Mouse (Mus musculus): Measurements from ENCODE around the gene Smok2a.
"Not testable (repeated sequence)": the region's sequence is repeated elsewhere in the genome, so short reads cannot be mapped to it uniquely, and the experiment has no call there.

The Smok2a gene

DNA sequence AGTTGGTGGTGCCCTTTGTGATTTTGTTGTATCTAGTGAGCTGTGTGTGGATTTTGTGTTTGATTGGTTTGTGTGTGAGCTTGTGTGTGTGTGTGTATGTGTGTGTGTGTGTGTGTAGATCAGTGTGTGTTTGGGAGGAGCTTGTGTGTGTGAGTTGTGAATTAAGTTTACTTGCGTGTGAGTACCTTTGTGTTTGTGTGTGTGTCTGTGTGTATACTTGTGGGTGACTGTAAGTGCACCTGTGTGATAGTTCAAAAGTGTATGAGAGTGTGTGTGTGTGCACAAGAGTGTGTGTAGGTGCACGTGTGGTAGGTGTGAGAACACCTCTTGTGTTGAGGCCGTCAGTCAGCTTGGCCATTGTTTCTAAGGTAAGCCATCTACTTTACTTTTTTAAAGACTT is at the start of gene Smok2a:
Gene Smok2a, plus strand, starts transcription at position 301 of the 400 bp plus-strand sequence.
- DNase-seq: no peak

DNA sequence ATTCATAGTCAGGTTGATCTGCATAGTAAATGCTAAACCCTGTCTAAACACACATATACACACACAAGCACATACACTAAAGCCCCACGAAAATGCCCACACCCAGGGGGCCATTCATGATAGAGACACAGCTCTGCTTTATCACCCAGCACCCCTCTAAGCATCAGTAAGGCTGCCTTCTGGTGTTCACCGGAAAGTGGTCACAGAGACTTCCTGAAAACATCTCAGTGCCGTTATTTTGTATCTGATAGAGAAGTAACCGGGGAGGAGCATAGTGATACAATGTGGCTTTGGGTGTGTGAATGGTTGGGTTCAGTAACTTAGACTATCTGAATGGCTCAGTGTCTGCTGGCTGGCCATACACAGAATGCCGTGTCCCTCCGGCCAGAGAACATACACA is 47.4 kb upstream of the Smok2a start:
- not testable (repeated sequence) for DNase-seq

DNA sequence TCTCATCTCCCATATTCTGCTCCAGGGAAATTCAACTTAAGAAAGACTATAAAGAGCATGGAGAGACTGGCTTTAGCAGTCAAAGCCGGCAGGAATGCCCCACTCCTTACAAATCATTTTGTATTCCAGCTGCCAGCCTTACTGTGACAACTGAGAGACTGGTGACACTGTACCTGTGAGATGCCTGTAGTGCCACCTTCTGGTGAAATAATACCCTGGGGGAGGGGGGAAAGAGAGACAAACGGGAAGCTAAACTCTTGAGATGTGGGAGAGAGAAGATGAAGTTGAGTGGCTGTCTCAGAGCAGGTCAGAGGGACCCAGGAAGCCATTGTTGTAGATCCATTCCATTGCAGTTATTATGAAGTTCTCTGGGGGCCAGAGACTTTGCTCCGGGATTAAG is 47.0 kb upstream of the Smok2a start:
- DNase-seq: peak; percentile 13

DNA sequence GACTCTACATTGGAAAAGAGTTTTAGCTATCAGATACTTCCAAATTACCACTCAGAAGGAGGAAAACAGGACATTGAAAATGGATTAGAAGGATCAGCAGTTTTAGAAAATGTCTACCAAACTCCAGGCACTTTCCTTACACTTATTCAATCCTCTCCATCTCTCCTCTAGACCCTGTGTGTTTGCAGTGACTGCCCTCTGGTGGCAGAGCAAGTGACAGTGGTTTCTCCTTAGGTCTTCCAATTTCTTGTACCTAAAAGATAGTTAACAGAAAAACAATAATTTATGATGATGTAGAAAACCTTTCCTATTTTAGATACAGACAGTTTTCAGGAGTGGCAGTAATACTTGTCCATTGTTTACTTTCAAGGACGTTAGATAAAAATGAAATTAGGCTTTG is 45.4 kb upstream of the Smok2a start:
- DNase-seq: not testable (repeated sequence)

DNA sequence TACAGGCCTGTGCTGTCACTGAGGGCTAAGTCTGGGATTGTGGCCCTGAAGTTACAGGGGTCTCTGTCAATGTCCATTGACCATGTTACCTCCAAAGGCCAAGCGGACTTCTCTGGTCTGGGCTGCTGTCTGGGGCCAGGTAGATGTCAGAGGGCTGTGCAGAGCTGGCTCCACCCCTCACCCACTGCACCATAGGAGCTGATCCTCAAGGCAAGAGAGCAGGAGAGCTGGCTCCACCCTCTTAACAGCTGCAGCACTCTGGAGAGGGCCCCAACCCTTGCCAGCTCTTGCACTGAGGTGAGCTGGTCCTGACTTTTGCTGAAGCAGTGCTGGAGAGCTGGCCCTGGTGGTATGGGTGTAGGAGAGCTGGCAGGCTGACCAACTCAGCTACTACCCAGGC is 43.2 kb upstream of the Smok2a start:
- DNase-seq: not testable (repeated sequence)

DNA sequence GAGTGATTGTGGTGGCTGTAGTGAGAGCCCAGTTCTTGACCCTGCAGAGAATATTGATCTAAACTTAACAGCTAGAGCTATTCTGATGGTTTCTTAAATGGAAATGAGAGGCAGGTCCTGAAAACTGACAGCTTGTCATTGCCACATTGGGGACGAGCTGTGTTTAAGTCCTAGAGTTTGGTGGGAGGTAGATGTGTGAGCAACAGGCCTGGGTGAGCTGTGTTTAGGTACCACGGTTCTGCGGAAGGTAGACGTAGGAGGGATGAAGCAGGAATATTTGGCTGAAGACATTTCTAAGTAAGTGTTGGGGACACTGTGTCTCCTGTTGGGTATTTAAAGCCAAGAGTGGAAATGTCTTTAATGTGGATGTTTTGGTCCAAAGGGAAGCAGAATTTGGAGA is 42.0 kb upstream of the Smok2a start:
- not testable (repeated sequence) for DNase-seq

DNA sequence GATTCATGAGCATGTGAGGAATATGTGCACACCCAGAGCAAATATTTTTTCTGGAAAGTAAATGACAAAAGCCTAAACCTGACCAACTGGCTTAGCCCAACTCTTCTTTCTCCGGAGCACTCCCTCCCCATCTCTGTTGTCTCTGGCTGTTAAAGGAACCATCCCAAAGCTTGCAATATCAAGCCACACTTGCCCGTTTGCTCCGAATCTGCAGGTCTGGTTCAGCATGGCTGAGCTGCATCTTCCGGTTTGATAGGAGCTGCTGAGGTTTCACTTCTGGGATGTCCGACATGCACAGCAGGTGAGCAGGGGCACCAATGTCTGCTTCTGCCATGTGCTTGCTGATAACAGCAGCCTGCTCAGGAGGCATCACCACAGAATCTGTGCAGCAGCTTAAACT is 40.5 kb upstream of the Smok2a start:
- not testable (repeated sequence) for DNase-seq

DNA sequence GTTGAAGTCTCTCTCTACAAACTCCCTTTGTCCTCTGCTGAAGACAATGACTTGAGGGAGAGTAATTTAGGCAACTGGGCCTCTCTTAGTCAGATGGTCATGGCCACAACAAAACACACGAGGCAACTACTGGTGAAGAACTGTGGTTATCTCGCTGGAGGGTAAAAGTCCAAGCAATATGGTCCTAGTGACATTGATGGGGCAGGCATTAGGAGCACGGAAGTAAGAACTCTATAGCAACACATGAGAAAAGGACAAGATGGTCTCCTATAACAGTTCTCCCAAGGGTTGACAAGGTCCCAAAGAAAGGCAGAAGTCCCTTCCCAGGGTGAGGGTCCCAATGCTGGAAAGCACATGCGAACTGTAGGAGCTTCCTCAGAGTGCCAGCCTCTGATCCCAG is 38.3 kb upstream of the Smok2a start:
- DNase-seq: not testable (repeated sequence)

DNA sequence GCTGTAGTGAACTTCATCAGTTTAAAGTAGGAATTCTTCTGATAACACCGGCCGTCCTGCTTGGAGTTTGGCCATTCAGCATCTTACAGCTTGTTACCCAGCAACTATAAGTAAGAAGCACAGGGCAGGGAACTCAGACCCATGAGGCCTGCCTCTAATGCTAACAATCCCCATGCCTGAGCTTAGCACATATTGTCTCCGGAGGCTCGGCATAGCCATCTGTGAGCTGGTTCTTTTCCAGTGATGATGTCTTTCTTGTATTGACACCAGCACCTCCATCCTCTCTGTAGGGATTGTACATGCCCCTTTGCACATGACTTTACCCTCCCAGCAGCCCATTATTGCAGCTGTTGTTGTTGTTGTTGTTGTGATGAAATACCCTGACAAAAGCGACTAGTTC is 36.5 kb upstream of the Smok2a start:
- not testable (repeated sequence) for DNase-seq

DNA sequence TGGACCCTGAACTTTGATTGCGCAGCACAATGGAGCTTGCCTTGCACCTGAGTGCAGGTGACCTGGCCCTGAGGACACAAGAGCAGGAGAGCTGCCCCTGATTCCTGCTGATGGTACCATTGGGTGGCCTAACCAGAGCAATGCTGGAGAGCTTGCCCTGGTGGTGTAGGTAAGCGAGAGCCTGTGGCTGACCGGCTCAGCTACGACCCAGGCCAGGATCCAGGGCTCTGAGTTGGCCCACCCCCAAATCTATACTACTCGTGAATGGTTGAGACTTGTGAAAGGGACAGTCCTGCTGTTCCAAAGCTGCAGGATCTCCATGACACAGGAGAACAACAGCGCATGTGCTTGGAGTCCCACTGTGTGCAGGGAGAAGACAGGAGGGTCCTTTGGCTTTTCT is 34.4 kb upstream of the Smok2a start:
- DNase-seq: not testable (repeated sequence)

DNA sequence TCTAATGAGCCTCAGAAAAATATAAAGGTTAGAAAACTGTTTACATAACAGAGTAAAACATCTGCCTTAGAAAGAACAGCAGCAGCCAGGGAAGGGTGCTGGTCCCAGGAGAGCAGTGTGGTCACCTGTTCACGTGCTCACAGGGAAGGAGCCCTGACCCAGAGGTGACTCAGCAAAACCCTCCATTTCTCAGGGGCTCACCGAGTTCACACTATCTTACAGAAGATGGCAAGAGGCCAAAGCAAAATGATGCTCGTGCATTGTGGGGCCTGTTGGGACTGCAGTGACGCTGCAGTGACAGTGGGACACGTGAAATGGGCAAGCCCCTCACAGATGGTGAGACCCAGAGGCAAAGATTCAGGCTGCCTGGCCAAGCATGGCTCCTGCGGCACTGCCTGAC is 33.4 kb upstream of the Smok2a start:
- not testable (repeated sequence) for DNase-seq

DNA sequence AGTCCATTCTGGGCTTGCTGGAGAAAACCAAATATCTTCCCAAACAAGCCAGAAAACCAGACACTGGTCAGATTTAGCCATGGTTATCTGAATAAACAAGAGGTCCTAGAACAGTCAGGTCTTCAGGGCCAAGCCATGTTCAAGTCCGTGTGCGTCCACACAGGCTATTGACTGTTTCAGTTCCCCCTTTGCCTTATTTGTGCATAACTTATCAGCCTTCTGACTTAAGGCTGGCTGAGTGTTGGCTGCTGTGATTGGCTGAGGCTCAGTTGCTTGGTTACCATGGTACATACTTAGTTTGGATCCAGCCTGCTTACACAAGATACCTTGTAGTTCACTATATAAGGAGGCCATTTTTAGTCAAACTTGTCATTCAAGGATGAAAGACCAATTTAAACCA is 32.1 kb upstream of the Smok2a start:
- not testable (repeated sequence) for DNase-seq

DNA sequence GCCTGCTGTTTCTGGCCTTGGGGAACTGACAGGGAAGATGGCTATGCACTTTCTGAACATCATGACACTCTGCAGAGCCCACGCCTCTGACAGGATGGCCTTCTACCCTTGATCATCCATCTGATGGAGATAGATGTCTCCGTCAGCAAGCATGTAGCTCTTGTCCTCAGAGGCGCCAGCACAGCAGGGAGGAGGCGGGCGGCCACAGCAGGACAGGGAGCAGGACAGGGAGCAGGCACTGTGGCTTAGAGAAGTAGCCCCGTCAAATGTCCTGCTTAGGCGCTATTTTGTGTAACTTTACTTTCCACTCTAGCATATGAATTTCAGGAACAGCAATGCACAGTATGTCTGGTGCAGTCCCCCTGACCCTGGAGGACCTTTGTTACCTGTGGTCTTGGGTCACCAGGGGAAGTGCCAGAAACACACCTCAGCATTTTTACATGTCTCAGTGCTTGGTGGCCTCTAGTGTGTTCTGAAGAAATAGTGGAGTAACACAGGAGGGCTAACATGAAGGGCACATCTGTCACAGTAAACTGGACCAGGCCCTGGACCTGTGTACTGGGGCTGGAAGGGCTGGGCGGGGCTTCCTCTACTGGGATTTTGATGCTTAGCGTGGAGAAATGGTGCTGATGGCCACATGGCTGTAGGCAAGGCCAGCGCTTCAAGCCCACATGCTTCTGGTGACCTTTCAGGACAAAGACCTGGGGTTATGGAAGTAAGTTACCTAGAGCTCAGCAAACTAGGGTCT is 30.0 kb upstream of the Smok2a start:
- not testable (repeated sequence) for DNase-seq

DNA sequence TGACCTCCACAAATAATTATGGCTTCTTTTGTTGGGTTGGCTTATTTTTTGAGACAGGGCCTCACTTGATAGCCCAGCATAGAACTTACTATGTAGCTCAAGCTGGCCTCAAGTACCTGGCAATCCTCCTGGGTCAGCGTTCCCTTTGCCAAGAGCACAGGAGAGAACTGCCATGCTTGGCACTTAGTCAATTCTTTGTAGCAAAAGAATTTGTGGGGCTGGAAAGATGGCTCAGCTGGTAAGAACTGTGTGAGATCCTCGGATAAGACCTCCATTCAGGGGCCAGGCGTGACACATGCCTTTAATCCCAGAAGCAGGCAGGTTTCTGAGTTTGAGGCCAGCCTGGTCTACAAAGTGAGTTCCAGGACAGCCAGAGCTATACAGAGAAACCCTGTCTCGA is 24.5 kb upstream of the Smok2a start:
- not testable (repeated sequence) for DNase-seq

DNA sequence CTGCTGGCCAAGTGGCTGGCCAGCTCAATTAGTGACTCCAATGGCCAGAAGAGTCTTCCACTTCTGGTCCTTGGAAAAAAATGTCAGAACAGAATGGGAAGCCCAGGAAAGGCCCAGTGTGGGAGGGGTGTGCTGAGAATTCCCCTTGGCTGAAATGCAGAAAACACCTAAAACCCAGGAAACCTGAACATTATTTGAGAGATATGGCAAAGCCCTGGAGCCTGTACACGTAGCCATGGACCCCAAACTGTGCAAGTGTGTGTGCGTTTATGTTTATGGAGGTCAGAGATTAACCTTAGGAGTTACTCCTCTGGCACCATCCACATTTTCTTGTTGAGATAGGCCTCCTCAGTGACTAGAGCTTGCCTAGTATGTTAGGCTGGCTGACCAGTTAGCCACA is 22.2 kb upstream of the Smok2a start:
- not testable (repeated sequence) for DNase-seq

DNA sequence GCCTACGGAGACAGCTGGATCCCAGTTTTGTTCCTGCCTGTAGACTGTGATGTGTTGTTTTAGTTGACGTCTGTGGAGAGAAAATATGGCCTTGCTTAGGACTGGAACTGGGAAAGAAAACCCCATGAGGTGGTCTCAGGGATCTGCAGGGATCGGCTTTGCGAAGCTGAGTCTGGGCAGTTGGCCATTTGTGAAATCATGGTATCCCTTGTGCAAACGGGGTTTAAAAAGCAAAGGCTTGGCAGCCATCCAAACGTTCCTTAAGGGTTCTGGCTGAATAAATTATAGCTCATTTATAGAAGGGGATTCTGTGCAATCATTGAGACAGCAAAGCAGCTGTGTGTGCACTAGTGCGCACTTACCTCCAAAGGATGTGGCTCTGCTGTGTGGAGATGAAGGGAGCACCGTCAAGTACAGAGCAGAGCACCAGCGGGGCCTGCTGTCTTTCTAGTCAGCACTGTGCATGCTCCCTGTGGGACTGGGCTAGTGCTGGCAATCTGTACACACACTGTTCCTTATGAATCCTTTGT is 21.0 kb upstream of the Smok2a start:
- DNase-seq: not testable (repeated sequence)

DNA sequence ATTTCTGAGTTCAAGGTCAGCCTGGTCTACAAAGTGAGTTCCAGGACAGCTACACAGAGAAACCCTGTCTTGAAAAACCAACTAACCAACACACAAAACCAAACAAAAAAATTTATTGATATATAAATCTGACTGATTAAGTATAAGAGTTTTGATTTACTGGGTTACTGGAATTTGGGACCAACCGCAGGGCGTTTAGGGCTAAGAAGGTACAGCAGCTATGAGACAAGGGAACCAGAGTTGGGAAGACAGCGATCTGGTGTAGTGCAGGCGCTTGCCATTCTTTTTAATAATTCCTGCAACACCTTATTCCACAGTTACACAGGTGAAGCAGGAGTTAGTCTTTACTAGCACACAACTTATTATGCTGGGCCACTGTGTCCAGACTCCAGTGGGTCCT is 19.4 kb upstream of the Smok2a start:
- not testable (repeated sequence) for DNase-seq

DNA sequence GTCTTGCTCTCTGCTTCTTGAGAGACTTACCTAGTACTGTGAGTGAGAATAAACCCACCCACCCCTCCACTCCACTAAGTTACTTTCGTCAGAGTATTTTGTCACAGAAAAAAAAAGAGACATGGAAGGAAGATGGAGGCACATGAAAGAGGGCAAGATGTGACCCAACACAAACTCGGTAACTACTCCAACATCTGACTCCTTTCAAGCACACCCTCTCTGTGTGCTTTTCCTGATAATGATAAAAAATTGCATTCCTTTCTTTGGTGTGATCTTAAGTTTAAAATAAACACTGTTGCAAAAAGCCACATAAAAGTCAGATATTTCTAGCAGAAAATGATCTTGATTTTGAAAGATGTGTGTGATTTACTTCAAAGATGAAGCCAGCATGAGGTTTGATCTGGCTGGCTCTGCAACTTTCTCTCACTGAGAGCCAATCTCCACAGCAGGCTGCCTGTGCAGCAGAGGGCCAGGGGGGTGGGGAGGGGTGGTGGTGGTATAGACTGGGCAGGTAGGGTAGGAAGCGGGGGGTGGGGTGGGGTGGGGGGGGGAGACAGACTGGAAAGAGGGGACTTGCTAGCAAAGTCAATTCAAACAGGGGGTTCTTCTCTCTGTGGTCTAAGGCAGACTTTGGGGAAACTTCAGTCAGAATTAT is 18.4 kb upstream of the Smok2a start:
- DNase-seq: not testable (repeated sequence)

DNA sequence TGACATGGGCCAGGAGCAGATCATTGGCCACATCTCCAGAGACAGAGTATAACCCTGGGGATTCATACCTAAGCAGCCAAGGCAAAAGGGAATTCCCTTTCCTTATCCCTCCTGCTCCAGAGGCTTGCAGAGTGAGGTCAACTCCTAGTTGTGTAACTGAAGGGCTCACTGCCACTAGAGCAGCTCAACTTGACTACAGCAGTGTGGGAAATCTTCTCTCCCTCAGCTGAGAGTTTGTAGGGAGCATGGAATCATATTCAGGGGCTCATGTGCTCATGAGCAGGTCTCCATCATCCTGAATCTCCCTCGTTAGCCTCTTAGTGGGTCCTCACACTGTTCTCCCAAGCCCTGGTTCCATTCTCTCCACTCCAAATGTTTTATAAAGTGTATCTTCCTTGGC is 15.7 kb upstream of the Smok2a start:
- DNase-seq: not testable (repeated sequence)

DNA sequence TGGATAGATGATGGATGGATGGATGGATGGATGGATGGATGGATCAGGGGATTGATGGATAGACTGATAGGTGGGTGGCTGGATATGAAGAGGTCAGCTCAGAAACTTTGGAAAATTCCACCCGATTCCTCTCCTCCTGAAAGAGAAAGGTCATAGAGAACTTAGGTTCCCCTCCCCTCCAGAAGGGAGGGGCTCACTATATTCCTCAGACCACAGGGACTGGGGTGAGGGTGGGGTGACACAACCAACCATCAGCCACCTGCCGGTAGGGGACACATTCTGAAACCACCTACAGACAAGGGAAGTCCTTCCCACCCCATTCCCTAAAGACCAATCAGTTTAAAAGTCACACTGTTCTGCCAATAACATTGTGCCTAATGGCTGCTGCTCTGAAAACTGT is 14.5 kb upstream of the Smok2a start:
- DNase-seq: no peak

DNA sequence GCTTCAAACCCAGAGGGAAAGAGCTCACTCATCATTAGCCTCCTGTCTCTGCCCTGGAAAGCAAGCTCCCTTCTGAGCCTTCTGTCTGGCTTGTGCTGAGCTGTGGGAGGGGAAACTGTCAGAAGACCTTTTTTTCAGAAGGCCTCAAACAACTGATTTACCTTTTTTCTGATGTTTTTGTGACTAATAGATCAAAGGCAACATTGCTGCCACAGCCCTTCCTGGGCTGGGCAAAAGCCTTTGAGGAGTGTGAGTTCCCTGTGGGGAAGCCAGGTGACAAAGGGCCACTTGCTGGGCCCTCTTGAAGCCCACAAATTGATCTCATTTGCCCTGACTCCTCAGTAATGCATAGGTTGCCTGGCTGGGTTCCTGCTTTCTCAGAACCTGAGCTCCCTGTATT is 12.5 kb upstream of the Smok2a start:
- not testable (repeated sequence) for DNase-seq

DNA sequence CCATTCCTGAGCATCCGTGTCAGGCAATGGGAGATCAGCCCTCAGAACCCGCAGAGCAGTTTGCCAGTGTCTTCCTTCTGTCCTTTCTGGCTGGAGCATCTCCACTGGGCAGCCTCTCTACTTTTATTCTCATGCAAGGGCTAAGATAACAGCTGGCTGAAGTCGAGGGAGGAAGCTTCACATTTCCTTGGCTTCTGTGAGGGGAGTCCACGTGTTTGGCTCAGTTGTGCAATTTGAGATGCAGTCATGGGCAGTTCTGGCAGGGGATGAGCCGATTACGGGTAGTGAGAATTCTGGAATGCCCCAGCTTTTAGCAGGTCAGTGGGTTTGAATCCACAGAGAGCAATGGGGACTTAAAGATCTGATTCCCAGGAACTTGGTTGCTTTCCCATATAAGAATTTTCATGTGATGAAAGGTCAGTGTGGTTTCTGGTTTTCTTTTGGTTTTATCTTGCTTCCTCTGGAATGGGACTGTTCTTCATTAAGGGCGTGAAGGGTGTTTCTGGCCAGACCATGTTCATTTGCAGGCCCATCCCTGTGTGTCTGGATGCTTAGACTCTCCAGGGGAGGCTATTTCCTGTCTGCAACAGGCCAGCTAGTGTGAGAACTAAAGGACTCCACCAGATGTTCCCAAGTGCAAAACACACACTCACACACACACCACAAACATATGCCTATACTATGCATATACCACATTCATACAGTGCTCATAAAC is 8.7 kb upstream of the Smok2a start:
- no peak for DNase-seq

DNA sequence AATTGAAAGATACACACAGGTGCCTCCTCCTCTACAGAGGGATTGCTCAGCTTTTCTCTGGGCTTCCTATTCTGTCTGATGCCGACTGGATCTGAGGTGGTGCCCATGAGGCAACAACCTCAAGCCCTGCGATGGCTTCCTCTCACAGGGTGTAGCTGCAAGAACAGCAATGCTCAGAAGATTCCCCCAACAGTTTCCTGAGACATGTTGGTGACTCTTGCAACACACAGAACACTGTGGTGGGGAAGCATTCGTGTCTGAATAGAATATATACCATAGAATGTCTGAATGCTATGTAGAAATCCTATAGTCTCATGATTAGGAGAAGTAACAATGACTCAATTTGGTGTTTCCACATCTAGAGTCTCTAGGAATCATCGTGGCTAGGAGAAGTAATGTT is 6.8 kb upstream of the Smok2a start:
- DNase-seq: no peak

DNA sequence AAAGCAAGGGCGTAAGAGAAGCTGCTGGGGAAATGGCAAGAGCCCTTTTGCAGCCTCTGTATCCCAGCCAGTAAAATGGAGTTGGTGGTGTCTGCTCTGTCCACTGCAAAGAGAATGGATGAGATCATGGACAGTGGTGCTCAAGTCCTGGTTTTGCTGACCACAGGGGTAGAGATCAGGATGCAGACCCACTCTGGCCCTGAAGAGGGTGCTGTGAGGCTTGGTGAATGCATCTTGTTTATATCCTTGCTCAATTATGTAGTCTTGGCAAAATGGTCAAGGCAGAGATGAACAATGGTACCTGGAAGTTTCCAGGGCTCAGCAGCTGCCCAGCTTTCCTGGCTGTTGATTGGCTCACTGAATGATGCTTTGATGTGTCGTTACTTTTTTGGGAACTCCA is 5.4 kb upstream of the Smok2a start:
- DNase-seq: no peak
